Mouse (Mus musculus): ENCODE measurements around the gene Grik4. TPM values are rescaled to one million over a fixed set of nuclear protein-coding genes. Genes with fewer than 3 reads are reported as not detected.

Gene Grik4
- total and polyA plus RNA-seq, 2 experiments from 2014 or later: 9.5 to 17.2 TPM

DNA sequence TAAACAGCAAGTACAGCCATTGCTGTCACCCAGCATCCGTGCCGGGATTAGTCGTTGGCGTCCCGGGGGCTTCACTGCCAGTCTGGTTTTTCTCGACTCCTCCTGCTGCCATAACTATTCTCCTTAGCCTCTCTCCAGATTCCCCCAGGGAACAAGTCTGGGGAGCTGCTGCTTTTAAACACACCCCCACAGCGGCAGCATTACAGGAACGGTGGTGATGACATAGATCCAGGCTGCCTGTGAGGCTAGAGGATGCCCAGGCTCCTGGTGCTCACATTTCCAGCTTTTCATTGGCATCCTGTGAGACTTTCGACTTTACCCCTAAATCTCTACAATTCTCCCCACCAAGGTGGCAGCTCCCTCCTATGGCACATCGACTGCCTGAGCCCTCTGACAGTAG lies 297.5 kb downstream of the Grik4 start:
- Histone ChIP-seq H3K27me3 (ENCODE audit: insufficient read depth, low read length) (no peaks in the 10 kb centered on the region), H3K9me3 (ENCODE audit: low read length) (no peaks in the 10 kb centered on the region), H3K9ac (replicated peaks; ENCODE audit: low read length, poor library complexity, severe bottlenecking) (no peak overlapping the region), H3K4me1 (ENCODE audit: insufficient read depth, low read length) (no peaks in the 10 kb centered on the region), H3K4me2 (ENCODE audit: low read depth, low read length, poor library complexity, severe bottlenecking) (no peak overlapping the region), H3K4me3 (ENCODE audit: low read depth, low read length) (no peak overlapping the region), H3K27ac (ENCODE audit: low read depth, low read length) (no peak overlapping the region), H3K36me3 (ENCODE audit: insufficient read depth, low read length) (no peaks in the 10 kb centered on the region)
- no peak for TF ChIP-seq CTCF (IDR thresholded peaks at IDR 0.05)
- DNase-seq (ENCODE audit: low spot score): no peak
- ATAC-seq (ENCODE audit: low FRiP score): no peak
- WGBS: 49% methylated on average over 10 of the region's 10 CpGs

DNA sequence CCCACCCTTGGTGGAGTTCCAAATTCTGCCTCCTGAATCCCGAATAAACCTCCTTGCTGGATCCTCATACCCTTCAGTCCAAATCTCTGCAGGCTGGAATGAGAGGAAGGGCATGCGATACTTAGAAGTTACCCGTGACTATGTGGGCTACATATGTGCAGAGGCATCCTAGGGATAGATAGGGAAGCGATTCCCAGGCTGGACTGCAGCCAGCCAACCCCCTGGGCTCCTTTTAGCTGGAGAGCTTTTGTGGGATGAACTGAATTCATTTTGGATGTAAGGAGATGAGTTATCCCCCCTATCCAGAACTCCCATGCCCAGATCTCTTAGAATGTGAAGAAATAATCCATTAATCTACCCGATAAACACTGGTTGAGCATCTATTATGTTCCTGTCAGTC lies 299.1 kb downstream of the Grik4 start:
- Histone ChIP-seq H3K4me3 (ENCODE audit: low read depth, low read length) (no peak overlapping the region), H3K36me3 (ENCODE audit: insufficient read depth, low read length) (no peaks in the 10 kb centered on the region), H3K4me1 (ENCODE audit: insufficient read depth, low read length) (no peaks in the 10 kb centered on the region), H3K9ac (replicated peaks; ENCODE audit: low read length, poor library complexity, severe bottlenecking) (no peak overlapping the region), H3K27me3 (ENCODE audit: insufficient read depth, low read length) (no peaks in the 10 kb centered on the region), H3K4me2 (ENCODE audit: low read depth, low read length, poor library complexity, severe bottlenecking) (no peak overlapping the region), H3K9me3 (ENCODE audit: low read length) (no peaks in the 10 kb centered on the region), H3K27ac (ENCODE audit: low read depth, low read length) (no peak overlapping the region)
- WGBS: 74% methylated on average over 5 of the region's 5 CpGs
- DNase-seq (ENCODE audit: low spot score) (no peak), ATAC-seq (ENCODE audit: low FRiP score) (no peak)
- TF ChIP-seq CTCF (IDR thresholded peaks at IDR 0.05): no peak

DNA sequence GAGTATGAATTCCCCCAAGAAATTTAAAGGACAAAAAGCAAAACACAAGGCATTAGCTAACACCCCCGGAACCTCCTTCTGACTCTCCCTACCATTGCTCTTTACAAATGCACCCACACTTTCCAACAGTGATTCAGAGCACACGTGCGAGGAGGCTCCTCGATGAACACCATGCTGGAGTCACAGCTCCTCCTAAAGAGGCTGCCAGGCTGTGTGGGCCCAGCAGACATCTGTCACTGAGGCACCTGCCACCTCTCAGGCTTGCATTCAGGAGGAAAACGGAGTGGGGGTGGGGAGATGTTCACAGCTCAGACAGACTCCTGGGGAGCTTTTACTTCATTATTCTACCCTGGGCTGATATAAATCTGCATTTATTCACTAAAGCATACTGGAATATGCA lies 301.5 kb downstream of the Grik4 start:
- H3K4me1 ChIP-seq (ENCODE audit: insufficient read depth, low read length): no peaks in the 10 kb centered on the region
- no peak overlapping the region for H3K9ac ChIP-seq (replicated peaks; ENCODE audit: low read length, poor library complexity, severe bottlenecking)
- H3K9me3 ChIP-seq (ENCODE audit: low read length): no peaks in the 10 kb centered on the region
- no peak for TF ChIP-seq CTCF (IDR thresholded peaks at IDR 0.05)
- H3K36me3 ChIP-seq (ENCODE audit: insufficient read depth, low read length): no peaks in the 10 kb centered on the region
- no peak for ATAC-seq (ENCODE audit: low FRiP score)
- H3K4me2 ChIP-seq (ENCODE audit: low read depth, low read length, poor library complexity, severe bottlenecking): no peak overlapping the region
- DNase-seq (ENCODE audit: low spot score): peak; percentile 60
- no peak overlapping the region for H3K4me3 ChIP-seq (ENCODE audit: low read depth, low read length)
- no peaks in the 10 kb centered on the region for H3K27me3 ChIP-seq (ENCODE audit: insufficient read depth, low read length)
- 41% methylated on average over 5 of the region's 5 CpGs for WGBS
- no peak overlapping the region for H3K27ac ChIP-seq (ENCODE audit: low read depth, low read length)

DNA sequence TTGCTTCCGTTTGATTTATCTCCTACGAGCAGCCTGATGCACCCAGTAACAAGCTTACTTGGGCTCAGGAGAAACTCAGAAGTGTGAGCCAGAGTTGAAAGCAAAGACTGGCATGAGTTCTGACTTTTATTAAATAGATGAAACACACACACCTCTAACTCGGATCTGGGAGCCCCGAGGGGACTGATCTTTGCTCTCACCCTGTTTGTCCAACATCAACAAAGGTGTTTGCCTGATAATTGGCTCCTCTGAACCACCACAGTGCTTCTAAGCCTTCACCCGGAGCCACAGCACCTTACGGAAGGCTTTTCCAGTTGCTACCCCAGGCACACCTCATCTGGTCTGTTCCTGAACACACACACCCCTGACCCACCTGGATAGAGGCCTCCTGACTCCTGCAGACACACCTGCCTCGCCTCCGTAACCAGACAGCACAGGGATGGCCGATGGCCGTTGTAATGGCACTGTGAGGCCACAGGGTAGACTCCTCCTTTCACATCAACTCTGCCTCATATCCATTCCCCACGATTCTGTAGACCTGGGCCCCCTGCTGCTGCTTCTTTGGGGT lies 302.7 kb downstream of the Grik4 start:
- no peaks in the 10 kb centered on the region for H3K27me3 ChIP-seq (ENCODE audit: insufficient read depth, low read length)
- WGBS: 67% methylated on average over 11 of the region's 11 CpGs
- H3K4me3 ChIP-seq (ENCODE audit: low read depth, low read length): no peak overlapping the region

DNA sequence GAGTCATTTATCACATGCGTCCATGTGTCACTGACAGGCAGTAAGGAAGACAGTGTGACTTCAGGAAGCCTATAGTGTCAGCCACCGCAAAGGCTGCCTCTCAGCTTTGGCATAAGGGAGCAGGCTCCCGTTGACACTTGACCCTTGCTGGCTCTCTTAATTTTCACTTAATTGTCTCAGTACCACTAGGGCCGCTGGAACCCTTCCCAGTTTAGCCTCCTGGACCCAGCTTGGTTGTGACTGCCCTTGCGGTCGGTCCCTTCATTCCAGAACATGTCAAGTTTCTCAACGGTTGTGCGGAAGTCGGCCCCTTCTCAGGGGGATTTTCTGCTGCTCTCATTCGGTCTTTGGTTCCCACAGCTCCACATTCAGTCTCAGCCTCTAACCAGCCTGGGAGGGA lies 307.8 kb downstream of the Grik4 start:
- no peaks in the 10 kb centered on the region; the same call in 1 of the 2 replicates for H3K4me1 ChIP-seq (ENCODE audit: insufficient read depth, low read length)
- no peak overlapping the region for H3K27ac ChIP-seq (ENCODE audit: low read depth, low read length)
- ATAC-seq (ENCODE audit: low FRiP score): no peak
- DNase-seq (ENCODE audit: low spot score): no peak
- H3K9ac ChIP-seq (replicated peaks; ENCODE audit: low read length, poor library complexity, severe bottlenecking): no peak overlapping the region
- H3K4me3 ChIP-seq (ENCODE audit: low read depth, low read length): no peak overlapping the region
- no peaks in the 10 kb centered on the region for H3K36me3 ChIP-seq (ENCODE audit: insufficient read depth, low read length)
- TF ChIP-seq CTCF (IDR thresholded peaks at IDR 0.05): no peak
- H3K4me2 ChIP-seq (ENCODE audit: low read depth, low read length, poor library complexity, severe bottlenecking): no peak overlapping the region
- no peaks in the 10 kb centered on the region for H3K9me3 ChIP-seq (ENCODE audit: low read length)
- no peaks in the 10 kb centered on the region for H3K27me3 ChIP-seq (ENCODE audit: insufficient read depth, low read length)
- 86% methylated on average over 10 of the region's 10 CpGs for WGBS

More for the DNA sequence above, 302.7 kb downstream of the Grik4 start:
- Histone ChIP-seq H3K36me3 (ENCODE audit: insufficient read depth, low read length) (no peaks in the 10 kb centered on the region), H3K27ac (ENCODE audit: low read depth, low read length) (no peak overlapping the region), H3K9me3 (ENCODE audit: low read length) (no peaks in the 10 kb centered on the region), H3K9ac (replicated peaks; ENCODE audit: low read length, poor library complexity, severe bottlenecking) (no peak overlapping the region), H3K4me2 (ENCODE audit: low read depth, low read length, poor library complexity, severe bottlenecking) (no peak overlapping the region), H3K4me1 (ENCODE audit: insufficient read depth, low read length) (no peaks in the 10 kb centered on the region)
- no peak for DNase-seq (ENCODE audit: low spot score)
- TF ChIP-seq CTCF (IDR thresholded peaks at IDR 0.05): no peak
- ATAC-seq (ENCODE audit: low FRiP score): no peak

DNA sequence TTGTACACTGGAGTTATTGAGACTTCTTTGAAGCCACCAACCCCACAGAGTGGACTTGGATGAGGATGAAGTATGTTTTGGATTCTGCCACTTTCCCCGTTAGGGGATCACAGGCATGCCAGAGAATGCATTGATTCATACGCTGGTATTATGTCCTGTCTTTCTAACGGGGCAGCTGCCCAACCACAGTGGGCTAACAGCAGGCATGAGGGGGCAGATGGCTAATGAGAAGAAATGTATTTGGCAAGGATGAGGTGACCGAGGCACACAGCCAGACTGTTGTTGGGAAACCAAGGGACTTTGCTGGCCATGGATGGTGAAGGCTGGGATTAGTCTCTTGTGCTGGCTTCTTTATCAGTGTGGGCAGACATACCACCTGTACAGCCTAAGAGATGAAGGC lies 312.8 kb downstream of the Grik4 start:
- ATAC-seq (ENCODE audit: low FRiP score) (peak; percentile 35; the same call in 1 of the 2 replicates), DNase-seq (ENCODE audit: low spot score) (peak; percentile 81)
- 67% methylated on average over 4 of the region's 4 CpGs for WGBS
- H3K27ac ChIP-seq (ENCODE audit: low read depth, low read length): no peak overlapping the region
- no peaks in the 10 kb centered on the region for H3K36me3 ChIP-seq (ENCODE audit: insufficient read depth, low read length)
- TF ChIP-seq CTCF (IDR thresholded peaks at IDR 0.05): no peak
- no peak overlapping the region for H3K4me2 ChIP-seq (ENCODE audit: low read depth, low read length, poor library complexity, severe bottlenecking)
- no peak overlapping the region for H3K4me3 ChIP-seq (ENCODE audit: low read depth, low read length)
- H3K4me1 ChIP-seq (ENCODE audit: insufficient read depth, low read length): no peaks in the 10 kb centered on the region; the same call in 1 of the 2 replicates
- H3K9ac ChIP-seq (replicated peaks; ENCODE audit: low read length, poor library complexity, severe bottlenecking): no peak overlapping the region
- H3K27me3 ChIP-seq (ENCODE audit: insufficient read depth, low read length): no peaks in the 10 kb centered on the region
- no peaks in the 10 kb centered on the region for H3K9me3 ChIP-seq (ENCODE audit: low read length)
